Mouse (Mus musculus) limb, embryonic 12.5 days (tissue): ENCODE measurements around the gene Prelid1. TPM values are rescaled to one million over a fixed set of nuclear protein-coding genes. Genes with fewer than 3 reads are reported as not detected.
A peak's percentile ranks its signal among the peaks of the same experiment; 100 is the strongest.

Source experiments
- ATAC-seq: fragments of 200-750 bp; cut with Nextera tagmentation; 2 replicates; pipeline ENCODE4 v1.8.0; 2017; ENCODE audit warnings: low read depth, moderate TSS enrichment; ENCODE audit not compliant: insufficient number of reproducible peaks, insufficient read depth, low FRiP score, low TSS enrichment
- H3K27ac ChIP-seq: fragments of 300-500 bp; sonication (generic); 2 replicates; pipeline ENCODE4 v1.5.1; 2016; ENCODE audit warnings: mild to moderate bottlenecking, moderate library complexity
- H3K27me3 ChIP-seq: fragments of 300-500 bp; sonication (generic); 2 replicates; pipeline ENCODE4 v1.6.1; 2016; ENCODE audit warnings: mild to moderate bottlenecking, moderate library complexity
- H3K36me3 ChIP-seq: fragments of 300-500 bp; sonication (generic); 2 replicates; pipeline ENCODE4 v1.6.1; 2016; ENCODE audit warnings: mild to moderate bottlenecking, moderate library complexity
- H3K4me1 ChIP-seq: fragments of 300-500 bp; sonication (generic); replicated peaks from 2 replicates; pipeline ENCODE4 v1.6.1; 2016
- H3K4me2 ChIP-seq: fragments of 300-500 bp; sonication (generic); 2 replicates; pipeline ENCODE4 v1.6.1; 2016; ENCODE audit warnings: mild to moderate bottlenecking, moderate library complexity
- H3K4me3 ChIP-seq: fragments of 300-500 bp; sonication (generic); replicated peaks from 2 replicates; pipeline ENCODE4 v1.5.1; 2016; ENCODE audit warnings: mild to moderate bottlenecking
- H3K9ac ChIP-seq: fragments of 300-500 bp; sonication (generic); replicated peaks from 2 replicates; pipeline ENCODE4 v1.6.1; 2016; ENCODE audit warnings: mild to moderate bottlenecking, moderate library complexity
- H3K9me3 ChIP-seq: fragments of 300-500 bp; sonication (generic); 2 replicates; pipeline ENCODE4 v1.6.1; 2016; ENCODE audit warnings: mild to moderate bottlenecking, moderate library complexity
- WGBS: fragments of 180-500 bp; shearing (Covaris S2); methylation state at CpG from one replicate; pipeline ENCODE4 v1.1.7; 2016; 5-methylcytosine and 5-hydroxymethylcytosine counted together
- polyA plus RNA-seq: library from polyadenylated mRNA; unstranded; fragments of >200 nt; fragmentation: Nextera tagmentation; extraction: Ambion mirVana; gene quantifications from 2 replicates; pipeline ENCODE4 v1.2.1, GENCODE M21; 2016

Gene Prelid1
- polyA plus RNA-seq, 1 experiment from 2014 or later: 370 TPM

- Histone ChIP-seq H3K4me2 (peak overlapping the region; percentile 94), H3K27me3 (no peaks in the 10 kb centered on the region), H3K4me3 (peak overlapping the region; percentile 91), H3K9ac (peak overlapping the region; percentile 95), H3K9me3 (no peaks in the 10 kb centered on the region), H3K4me1 (peaks cover 33% of the 10 kb centered on the region), H3K36me3 (peaks cover 69% of the 10 kb centered on the region), H3K27ac (peak overlapping the region; percentile 85)
- WGBS: 1% methylated on average over 31 of the region's 31 CpGs
- no peak for ATAC-seq
Observed at GRCm38 (mm10) chr13:55322130-55322825, 2.0 kb downstream of the Prelid1 start.

- 0 out of 2 replicates have a peak overlapping the region, but pooled peaks have one; percentile 1 for H3K4me3 ChIP-seq
- no peak overlapping the region for H3K9ac ChIP-seq
- peaks cover 49% of the 10 kb centered on the region for H3K4me1 ChIP-seq
- H3K36me3 ChIP-seq: peaks cover 40% of the 10 kb centered on the region
- no peak overlapping the region for H3K4me2 ChIP-seq
- 83% methylated on average over 11 of the region's 11 CpGs for WGBS
- no peak for ATAC-seq
- H3K27me3 ChIP-seq: no peaks in the 10 kb centered on the region
- no peak overlapping the region for H3K27ac ChIP-seq
- H3K9me3 ChIP-seq: no peaks in the 10 kb centered on the region
Observed at GRCm38 (mm10) chr13:55325596-55325995, 5.3 kb downstream of the Prelid1 start.

DNA sequence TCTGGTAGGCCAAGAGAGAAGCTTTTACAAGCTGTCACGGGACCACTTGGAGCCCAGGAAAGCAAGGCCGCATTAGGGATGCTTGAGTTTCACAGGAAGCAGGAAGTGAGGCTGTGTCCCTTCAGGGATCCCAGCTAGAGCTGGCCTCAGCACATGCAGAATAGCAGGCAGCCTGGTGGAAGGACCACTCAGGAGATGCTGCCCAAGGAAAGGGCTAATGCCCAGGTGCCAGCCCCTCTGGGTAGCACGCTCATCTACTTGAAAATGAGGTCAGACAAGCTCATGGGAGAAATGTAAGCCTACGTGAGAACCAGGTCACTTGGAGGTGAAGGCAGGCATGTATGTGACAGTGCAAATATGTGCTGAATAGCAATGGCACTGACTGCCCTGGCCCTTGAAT lies 6.9 kb downstream of the Prelid1 start:
- H3K27ac ChIP-seq: no peak overlapping the region
- no peaks in the 10 kb centered on the region for H3K9me3 ChIP-seq
- H3K4me1 ChIP-seq: peaks cover 46% of the 10 kb centered on the region
- no peak overlapping the region for H3K4me3 ChIP-seq
- no peak overlapping the region for H3K4me2 ChIP-seq
- H3K36me3 ChIP-seq: peaks cover 38% of the 10 kb centered on the region
- no peaks in the 10 kb centered on the region for H3K27me3 ChIP-seq
- ATAC-seq: no peak
- WGBS: 57% methylated on average over 4 of the region's 4 CpGs
- no peak overlapping the region for H3K9ac ChIP-seq

GRCm38 (mm10) chr13:55327633-55328032 lies 7.3 kb downstream of the Prelid1 start:
- H3K9me3 ChIP-seq: no peaks in the 10 kb centered on the region
- peak overlapping the region; percentile 75; the same call in 1 of the 2 replicates for H3K9ac ChIP-seq
- H3K4me3 ChIP-seq: peak overlapping the region; percentile 72
- peaks cover 38% of the 10 kb centered on the region for H3K36me3 ChIP-seq
- H3K4me2 ChIP-seq: peak overlapping the region; percentile 90
- 50% methylated on average over 8 of the region's 8 CpGs for WGBS
- no peak for ATAC-seq
- H3K27me3 ChIP-seq: no peaks in the 10 kb centered on the region
- peaks cover 45% of the 10 kb centered on the region for H3K4me1 ChIP-seq
- no peak overlapping the region for H3K27ac ChIP-seq

- Histone ChIP-seq H3K9me3 (no peaks in the 10 kb centered on the region), H3K27me3 (no peaks in the 10 kb centered on the region), H3K27ac (no peak overlapping the region), H3K36me3 (peaks cover 33% of the 10 kb centered on the region), H3K4me3 (peak overlapping the region; percentile 72), H3K4me2 (peak overlapping the region; percentile 90), H3K9ac (peak overlapping the region; percentile 75), H3K4me1 (peaks cover 40% of the 10 kb centered on the region)
- no peak for ATAC-seq
- 81% methylated on average over 6 of the region's 6 CpGs for WGBS
Observed at GRCm38 (mm10) chr13:55328171-55328570, 7.9 kb downstream of the Prelid1 start.

GRCm38 (mm10) chr13:55328641-55329040 lies 8.3 kb downstream of the Prelid1 start:
- Histone ChIP-seq H3K27ac (no peak overlapping the region), H3K4me1 (peaks cover 35% of the 10 kb centered on the region), H3K27me3 (no peaks in the 10 kb centered on the region), H3K36me3 (peaks cover 29% of the 10 kb centered on the region), H3K4me2 (peak overlapping the region; percentile 90), H3K9me3 (no peaks in the 10 kb centered on the region), H3K4me3 (peak overlapping the region; percentile 72), H3K9ac (peak overlapping the region; percentile 75)
- 84% methylated on average over 4 of the region's 4 CpGs for WGBS
- no peak for ATAC-seq

GRCm38 (mm10) chr13:55329109-55329682 lies 8.9 kb downstream of the Prelid1 start:
- peak overlapping the region; percentile 95 for H3K27ac ChIP-seq
- H3K9ac ChIP-seq: peak overlapping the region; percentile 75
- H3K4me1 ChIP-seq: peaks cover 31% of the 10 kb centered on the region
- peak overlapping the region; percentile 90 for H3K4me2 ChIP-seq
- peaks cover 23% of the 10 kb centered on the region for H3K36me3 ChIP-seq
- ATAC-seq: peak; percentile 28; the same call in 1 of the 2 replicates
- no peaks in the 10 kb centered on the region for H3K27me3 ChIP-seq
- H3K4me3 ChIP-seq: peak overlapping the region; percentile 72
- WGBS: under 1% methylated on average over 28 of the region's 29 CpGs
- no peaks in the 10 kb centered on the region for H3K9me3 ChIP-seq

- Histone ChIP-seq H3K27me3 (no peaks in the 10 kb centered on the region), H3K27ac (peak within 1 kb of the TSS; percentile 95), H3K9ac (peak within 1 kb of the TSS; percentile 75), H3K9me3 (no peaks in the 10 kb centered on the region), H3K4me1 (peaks cover 31% of the 10 kb centered on the region), H3K4me2 (peak within 1 kb of the TSS; percentile 90), H3K36me3 (peaks cover 17% of the 10 kb centered on the region), H3K4me3 (peak within 1 kb of the TSS; percentile 72)
- ATAC-seq: peak; percentile 82
- WGBS: under 1% methylated on average over 82 of the region's 82 CpGs
Observed at GRCm38 (mm10) chr13:55329683-55330566, 9.6 kb downstream of the Prelid1 start, which contains the start of gene Mxd3. TSS of gene Mxd3 (minus strand) at chr13:55329823.

DNA sequence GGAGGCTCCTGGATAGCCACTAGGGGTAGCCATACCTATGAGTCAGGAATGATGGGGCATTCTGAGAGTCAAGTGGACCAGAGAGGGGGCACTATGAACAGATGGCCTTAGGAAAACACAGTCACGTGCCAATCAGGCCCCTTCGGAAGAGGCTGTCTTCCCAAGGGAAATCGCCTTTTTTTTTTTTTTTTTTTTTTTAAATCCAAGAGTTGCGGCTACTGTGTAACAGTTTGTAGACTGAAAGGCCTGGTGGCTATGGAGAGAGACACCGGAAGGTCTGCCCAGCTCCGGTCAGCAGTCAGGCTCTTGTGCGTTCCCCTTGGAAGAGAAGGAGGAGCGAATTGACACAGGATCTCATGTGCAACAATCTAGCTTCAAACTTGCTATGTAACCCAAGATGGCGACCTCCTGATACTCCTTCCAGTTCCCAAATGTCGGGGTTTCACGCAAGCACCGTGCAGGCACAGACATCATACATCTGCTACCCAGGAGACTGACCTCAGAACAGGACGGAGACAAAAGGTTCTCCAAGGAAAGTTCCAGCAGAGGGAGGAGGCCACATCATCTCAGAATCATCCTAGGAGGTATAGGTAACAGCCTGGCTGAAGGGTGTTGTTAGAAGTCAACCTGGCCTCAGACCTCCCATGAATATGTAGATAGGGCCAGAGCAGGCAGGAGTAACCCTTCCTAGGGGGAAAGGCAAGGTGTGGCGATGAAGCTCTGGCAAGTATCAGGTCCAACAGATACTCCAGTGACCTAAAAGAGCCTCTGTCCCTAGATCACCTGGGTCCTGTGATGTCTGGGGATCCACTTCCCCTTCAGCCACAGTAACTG lies 10.5 kb downstream of the Prelid1 start:
- Histone ChIP-seq H3K27me3 (no peaks in the 10 kb centered on the region), H3K9me3 (no peaks in the 10 kb centered on the region), H3K27ac (peak overlapping the region; percentile 95), H3K4me3 (peak overlapping the region; percentile 72), H3K4me1 (peaks cover 31% of the 10 kb centered on the region), H3K4me2 (peak overlapping the region; percentile 90), H3K9ac (peak overlapping the region; percentile 75), H3K36me3 (peaks cover 8% of the 10 kb centered on the region)
- WGBS: 43% methylated on average over 14 of the region's 14 CpGs
- no peak for ATAC-seq

DNA sequence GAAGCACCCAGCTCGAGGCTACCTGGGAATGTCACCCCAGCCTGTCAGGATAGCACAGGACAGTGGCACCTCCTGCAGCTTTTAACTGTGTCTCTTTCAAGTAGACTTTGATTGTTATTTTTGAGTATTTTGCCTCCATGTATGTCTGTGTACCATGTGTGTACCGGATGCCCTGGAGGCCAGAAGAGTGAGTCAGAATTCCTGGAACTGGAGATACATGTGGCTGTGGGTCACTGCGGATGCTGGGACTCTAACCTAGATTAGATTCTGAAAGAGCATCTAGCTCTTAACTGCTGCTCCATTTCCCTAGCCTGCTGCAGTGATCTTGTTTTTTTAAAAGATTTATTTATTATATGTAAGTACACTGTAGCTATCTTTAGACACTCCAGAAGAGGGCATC lies 12.0 kb downstream of the Prelid1 start:
- no peak overlapping the region for H3K4me3 ChIP-seq
- no peak overlapping the region for H3K27ac ChIP-seq
- no peaks in the 10 kb centered on the region for H3K27me3 ChIP-seq
- no peak for ATAC-seq
- H3K4me1 ChIP-seq: peaks cover 30% of the 10 kb centered on the region
- WGBS: 85% methylated on average over 3 of the region's 3 CpGs
- no peak overlapping the region for H3K9ac ChIP-seq
- no peaks in the 10 kb centered on the region for H3K36me3 ChIP-seq
- H3K9me3 ChIP-seq: no peaks in the 10 kb centered on the region
- no peak overlapping the region for H3K4me2 ChIP-seq
